Mouse (Mus musculus) ES-Bruce4 (cell line): Measurements from ENCODE around the gene Ptgis.

Experiments
- CTCF ChIP-seq: IDR thresholded peaks from one replicate; pipeline ENCODE4 v1.8.1; 2011; ENCODE audit warnings: low read depth, low read length
- EP300 ChIP-seq: IDR thresholded peaks from 2 replicates; pipeline ENCODE4 v1.6.1; 2011; ENCODE audit warnings: low read depth, low read length; ENCODE audit not compliant: insufficient read depth

GRCm38 (mm10) chr2:167280090-167280985 is 39.9 kb upstream of the Ptgis start:
- no peak for TF ChIP-seq EP300
- peak; percentile 95 for TF ChIP-seq CTCF
